Mouse (Mus musculus) embryo, embryonic 9.5 days (tissue): ENCODE measurements at regions not wholly inside any gene's neighbourhood (a gene's known extent, or its start where the extent isn't known, plus 50 kb on each side); places are given as distances from the start of the nearest gene placed in this dataset.
A peak's percentile ranks its signal among the peaks of the same experiment; 100 is the strongest.

Experiments used
- DNase-seq: peaks from one replicate; pipeline ENCODE4 v3.0.0-alpha.2; 2017; ENCODE audit errors: extremely low spot score

GRCm38 (mm10) chr9:14092996-14093442 is 181.8 kb upstream of the Sesn3 start:
- peak; percentile 22 for DNase-seq

GRCm38 (mm10) chr9:14103538-14103937 is 171.3 kb upstream of the Sesn3 start:
- DNase-seq = no peak

- no peak for DNase-seq
Measured at GRCm38 (mm10) chr9:14104921-14105320, 169.9 kb upstream of the Sesn3 start.

GRCm38 (mm10) chr9:14106371-14106770 is 168.5 kb upstream of the Sesn3 start:
- DNase-seq = no peak

GRCm38 (mm10) chr9:14108798-14109197 is 166.1 kb upstream of the Sesn3 start:
- no peak for DNase-seq

- DNase-seq = no peak
Measured at GRCm38 (mm10) chr9:14109492-14109891, 165.4 kb upstream of the Sesn3 start.

GRCm38 (mm10) chr9:14111713-14112112 is 163.2 kb upstream of the Sesn3 start:
- DNase-seq = no peak

GRCm38 (mm10) chr9:14115521-14115920 is 159.3 kb upstream of the Sesn3 start:
- DNase-seq = no peak

- no peak for DNase-seq
Measured at GRCm38 (mm10) chr9:14116097-14116840, 158.6 kb upstream of the Sesn3 start.

GRCm38 (mm10) chr9:14133372-14133771 is 141.5 kb upstream of the Sesn3 start:
- DNase-seq = no peak

- DNase-seq = no peak
Measured at GRCm38 (mm10) chr9:14134894-14135450, 139.9 kb upstream of the Sesn3 start.

GRCm38 (mm10) chr9:14141321-14141720 is 133.5 kb upstream of the Sesn3 start:
- no peak for DNase-seq

GRCm38 (mm10) chr9:14143988-14144387 is 130.9 kb upstream of the Sesn3 start:
- no peak for DNase-seq

GRCm38 (mm10) chr9:14147088-14147487 is 127.8 kb upstream of the Sesn3 start:
- no peak for DNase-seq

GRCm38 (mm10) chr9:14147731-14148130 is 127.1 kb upstream of the Sesn3 start:
- DNase-seq = no peak

GRCm38 (mm10) chr9:14150288-14150687 is 124.6 kb upstream of the Sesn3 start:
- no peak for DNase-seq

GRCm38 (mm10) chr9:14156967-14157366 is 117.9 kb upstream of the Sesn3 start:
- DNase-seq = no peak

GRCm38 (mm10) chr9:14158096-14158837 is 116.6 kb upstream of the Sesn3 start:
- peak; percentile 43 for DNase-seq

GRCm38 (mm10) chr9:14160207-14160606 is 114.7 kb upstream of the Sesn3 start:
- no peak for DNase-seq

- no peak for DNase-seq
Measured at GRCm38 (mm10) chr9:14171589-14172240, 103.2 kb upstream of the Sesn3 start.

GRCm38 (mm10) chr9:14173631-14174323 is 101.1 kb upstream of the Sesn3 start:
- peak; percentile 13 for DNase-seq
